Mouse (Mus musculus): ENCODE results near the gene Ankrd22. TPM values are rescaled to one million over a fixed set of nuclear protein-coding genes. Genes with fewer than 3 reads are reported as not detected.
"Not testable (repeated sequence)": the region's sequence is repeated elsewhere in the genome, so short reads cannot be mapped to it uniquely, and the experiment has no call there.

Ankrd22 gene
- under 1 TPM in 1 of 4 experiments, not detected in 3; 0.33 TPM for total RNA-seq (2022)

DNA sequence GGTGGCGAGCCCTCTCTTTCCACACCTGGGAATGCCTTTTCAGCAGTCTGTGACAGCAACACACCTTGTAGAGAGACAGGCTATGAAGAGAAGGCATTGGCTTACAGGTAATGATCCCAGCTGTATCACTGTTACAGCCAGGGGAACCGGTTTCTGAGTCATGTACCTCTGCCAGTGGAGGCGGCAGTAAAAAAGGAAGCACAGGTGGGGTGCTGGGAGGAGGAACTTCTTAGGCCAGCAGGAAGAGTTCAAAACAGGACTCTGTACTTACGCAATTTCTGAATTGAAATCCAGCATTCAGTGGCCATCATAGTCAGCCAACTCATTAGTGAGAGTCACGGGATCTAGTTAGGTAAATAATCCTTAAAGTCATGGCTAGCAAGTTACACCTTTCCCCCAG, at the start of gene Ankrd22:
Gene Ankrd22 (minus strand): TSS at position 163 of the 400 bp plus-strand sequence.
- DNase-seq (ENCODE audit: low spot score in 2 of 2): no peak

- no peak for DNase-seq (ENCODE audit: low spot score in 2 of 2)
These were observed 48.3 kb upstream of the Ankrd22 start for GRCm38 (mm10) chr19:34214136-34214535.

GRCm38 (mm10) chr19:34213251-34213645, 47.4 kb upstream of the Ankrd22 start:
- no peak for DNase-seq (ENCODE audit: low spot score in 2 of 2)

DNA sequence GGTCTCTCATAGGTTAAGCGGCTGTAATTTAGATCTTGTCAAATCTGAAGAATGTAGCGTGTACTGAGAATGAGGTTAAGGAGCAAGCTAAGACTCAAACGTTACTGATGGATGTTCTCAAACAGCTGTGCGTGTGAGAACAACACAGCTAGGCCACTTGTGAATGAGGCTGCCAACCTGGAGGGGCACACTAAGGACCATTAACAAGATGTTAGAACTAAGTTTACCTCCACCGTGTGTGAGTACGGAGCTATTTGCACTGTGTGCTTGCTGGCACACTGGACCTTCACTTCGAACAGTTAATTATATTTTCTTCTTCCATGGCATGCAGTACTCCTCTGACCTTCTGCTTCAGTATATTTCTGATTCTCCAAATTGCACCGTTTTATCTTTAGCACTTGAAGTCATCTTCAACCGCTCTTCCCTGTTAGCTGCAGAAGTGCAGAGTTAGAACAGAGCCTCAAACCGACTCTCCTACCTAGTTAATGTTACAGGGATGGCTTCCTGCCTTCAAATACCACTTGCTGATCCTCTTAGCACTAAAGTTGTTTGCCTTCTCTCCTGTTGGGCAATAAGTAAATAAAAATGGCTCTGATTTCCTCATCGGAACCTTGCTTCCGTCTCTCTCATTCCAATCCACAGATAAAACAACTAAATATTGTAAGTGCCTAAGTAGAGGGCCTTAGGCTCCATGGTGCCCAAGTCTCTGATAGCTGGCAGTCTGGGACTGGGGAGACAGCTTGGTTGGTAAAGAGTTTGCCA, 46.8 kb upstream of the Ankrd22 start:
- no peak for DNase-seq (ENCODE audit: low spot score in 2 of 2)

DNA sequence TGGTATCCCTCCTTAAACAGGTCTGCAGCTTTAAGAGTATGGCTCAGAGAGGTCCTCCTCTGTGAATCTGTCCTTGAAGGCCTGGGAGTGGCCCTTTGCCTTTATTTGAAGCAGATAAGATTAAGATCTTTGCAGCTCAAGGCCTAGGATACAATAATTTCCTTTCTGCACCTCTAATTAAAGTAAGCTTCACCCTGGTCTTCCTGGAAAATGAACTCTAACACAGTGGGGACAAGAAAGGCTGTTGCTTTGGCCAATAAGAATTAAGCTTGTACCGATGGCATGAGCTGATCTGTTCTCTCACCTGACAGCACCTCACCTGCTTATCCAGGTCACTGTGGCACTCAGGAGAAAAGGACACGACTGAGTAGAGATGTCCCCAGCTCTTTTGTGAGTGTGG, 45.0 kb upstream of the Ankrd22 start:
- DNase-seq (ENCODE audit: low spot score in 2 of 2): no peak

- DNase-seq (ENCODE audit: low spot score in 2 of 2): no peak
These were observed 44.2 kb upstream of the Ankrd22 start for GRCm38 (mm10) chr19:34209930-34210581.

DNA sequence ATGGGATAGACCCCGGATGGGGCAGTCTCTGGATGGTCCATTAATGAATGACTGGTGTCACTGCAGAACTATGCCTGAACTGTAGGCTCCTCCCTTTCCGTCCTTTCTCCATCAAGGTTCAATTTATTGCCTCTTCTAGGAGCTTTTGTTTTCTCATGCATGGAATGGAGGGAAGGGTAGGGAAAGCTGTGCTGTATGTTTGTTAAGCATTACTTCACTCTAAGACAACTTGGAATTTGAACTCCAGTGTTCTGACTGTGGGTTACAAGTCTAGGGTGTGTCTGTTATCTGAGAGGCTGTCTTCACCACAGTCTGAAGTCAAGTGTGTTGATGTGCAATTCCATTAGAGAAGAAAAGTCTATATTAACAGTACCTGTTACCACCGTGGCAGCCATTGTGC, 43.2 kb upstream of the Ankrd22 start:
- no peak for DNase-seq (ENCODE audit: low spot score in 2 of 2)

DNA sequence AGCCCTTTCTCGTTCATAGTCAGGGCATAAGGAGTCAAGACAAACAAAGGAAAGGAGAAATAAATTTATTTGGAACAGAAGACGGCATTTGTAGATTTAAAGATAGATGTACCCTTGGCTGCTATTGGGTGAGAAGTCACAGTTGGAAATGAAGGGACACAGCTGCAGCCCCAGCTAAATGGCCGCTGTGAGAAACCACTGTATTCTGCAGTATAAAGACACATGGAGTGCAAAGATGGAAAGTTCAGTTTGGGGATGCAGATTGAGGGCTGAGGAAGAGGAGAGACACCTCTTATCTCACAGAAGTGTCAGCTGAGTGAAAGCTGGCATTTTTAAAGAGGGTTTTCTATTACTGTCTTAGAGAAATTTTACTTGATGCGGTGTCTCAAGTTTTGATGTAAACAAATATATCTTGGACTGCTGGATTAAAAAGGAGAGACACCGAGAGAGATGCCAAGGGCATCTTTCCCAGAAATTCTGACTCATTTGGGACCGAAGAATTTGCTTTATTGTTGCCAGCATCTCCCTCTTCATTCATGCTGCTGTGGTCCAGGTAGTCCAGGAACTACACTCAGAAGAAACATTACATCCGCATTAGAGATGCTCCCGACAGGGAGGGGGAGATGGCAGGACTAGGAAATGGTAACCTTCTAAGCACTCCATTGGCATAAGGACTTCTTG, 41.0 kb upstream of the Ankrd22 start:
- no peak for DNase-seq (ENCODE audit: low spot score in 2 of 2)

- not testable (repeated sequence) for DNase-seq (ENCODE audit: low spot score in 2 of 2)
These were observed 40.3 kb upstream of the Ankrd22 start for GRCm38 (mm10) chr19:34206128-34206527.

DNA sequence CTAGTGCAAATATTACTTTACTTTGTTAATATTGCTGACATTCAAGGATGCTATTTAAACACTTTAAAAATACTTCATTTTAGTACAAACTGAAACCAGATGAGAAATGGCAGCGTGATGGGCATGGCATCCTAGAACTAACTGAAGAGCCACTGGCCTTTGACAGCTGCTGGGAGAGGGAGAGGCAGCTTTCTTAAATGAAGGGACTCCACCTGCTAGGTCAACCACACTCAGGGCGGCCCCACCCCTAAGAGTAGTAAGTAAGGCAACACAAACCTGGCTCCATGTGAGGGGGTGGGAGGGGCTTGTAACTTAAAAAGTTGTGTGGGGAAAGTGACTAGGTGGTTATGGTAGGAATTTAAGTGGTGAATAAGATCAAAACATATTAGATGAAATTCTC, 36.8 kb upstream of the Ankrd22 start:
- no peak for DNase-seq (ENCODE audit: low spot score in 2 of 2)

DNA sequence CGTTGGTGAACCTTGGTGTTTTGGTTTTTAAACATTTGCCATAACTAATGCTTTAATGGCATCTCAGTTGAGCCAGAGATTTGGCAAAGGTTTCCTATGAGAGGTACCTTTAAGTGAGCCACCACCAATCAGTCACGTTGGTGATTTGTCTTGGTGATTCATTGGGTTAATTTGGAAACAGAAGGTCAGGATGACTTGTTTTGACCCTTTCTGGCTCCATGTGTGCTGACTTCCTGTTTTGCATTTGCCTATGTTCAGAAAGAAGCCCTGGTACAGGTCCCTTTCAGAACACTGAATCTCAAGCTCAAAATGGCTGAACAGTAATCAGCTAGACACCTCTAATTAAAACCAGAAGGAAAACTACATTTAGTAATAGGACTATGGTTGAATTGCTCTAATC, 33.6 kb upstream of the Ankrd22 start:
- no peak for DNase-seq (ENCODE audit: low spot score in 2 of 2)

- DNase-seq (ENCODE audit: low spot score in 2 of 2): no peak
These were observed 33.0 kb upstream of the Ankrd22 start for GRCm38 (mm10) chr19:34198901-34199300.

DNA sequence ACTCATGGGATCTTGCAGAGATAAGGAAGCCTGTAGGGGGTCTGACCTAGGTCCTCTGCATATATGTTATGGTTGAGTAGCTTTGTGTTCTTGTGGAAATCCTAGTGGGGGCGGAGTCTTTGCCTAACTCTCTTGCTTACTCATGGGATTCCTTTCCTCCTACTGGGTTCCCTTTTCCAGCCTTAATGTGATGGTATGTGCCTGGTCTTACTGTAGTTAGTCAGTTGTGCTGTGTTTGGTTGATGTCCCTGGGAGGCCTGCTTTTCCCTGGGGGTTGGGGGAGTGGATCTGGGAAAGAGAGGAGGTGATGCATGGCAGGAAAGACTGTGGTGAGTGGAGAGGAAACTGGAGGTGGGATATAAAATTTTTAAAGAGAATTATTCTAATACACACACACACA, 32.2 kb upstream of the Ankrd22 start:
- no peak for DNase-seq (ENCODE audit: low spot score in 2 of 2)

GRCm38 (mm10) chr19:34195031-34195430, 29.2 kb upstream of the Ankrd22 start:
- DNase-seq (ENCODE audit: low spot score in 2 of 2): no peak

- DNase-seq (ENCODE audit: low spot score in 2 of 2): no peak
These were observed 28.4 kb upstream of the Ankrd22 start for GRCm38 (mm10) chr19:34194132-34194745.

DNA sequence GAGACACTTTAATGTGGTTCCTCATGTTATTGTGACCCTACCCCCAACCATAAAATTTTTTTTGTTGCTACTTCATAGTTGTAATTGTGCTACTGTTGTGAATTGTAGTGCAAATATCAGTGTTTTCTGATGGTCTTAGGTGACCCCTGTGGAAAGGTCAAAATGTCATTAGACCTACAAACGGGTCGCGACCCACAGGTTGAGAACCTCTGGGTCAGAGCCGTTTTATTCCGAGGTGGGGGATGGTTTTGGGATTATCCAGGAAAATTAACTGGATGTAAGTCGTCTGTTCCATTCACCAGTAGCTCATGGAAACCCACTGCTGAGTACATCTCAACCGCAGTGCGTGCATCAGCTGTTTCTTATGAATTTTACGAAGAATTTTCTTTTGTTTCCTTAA, 27.8 kb upstream of the Ankrd22 start:
- DNase-seq (ENCODE audit: low spot score in 2 of 2): no peak

DNA sequence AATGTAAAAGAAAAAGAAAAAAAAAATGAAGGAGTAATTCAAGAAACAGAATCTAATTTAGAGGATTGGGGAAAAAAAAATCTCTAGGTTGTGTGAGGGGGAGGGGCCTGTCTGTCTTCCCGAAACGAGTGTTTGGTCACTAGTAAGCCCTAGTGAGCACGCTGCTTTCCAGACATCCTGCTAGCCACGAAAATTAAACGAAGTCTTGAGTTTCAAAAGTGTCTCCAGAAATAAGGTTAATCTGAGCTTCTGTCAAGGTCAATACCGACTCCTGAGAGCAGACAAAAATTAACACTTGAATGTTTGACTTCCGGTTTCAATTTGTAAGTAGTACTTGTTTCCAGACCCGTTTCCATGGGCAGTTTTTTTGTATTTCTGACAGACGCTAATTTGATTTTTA, 27.3 kb upstream of the Ankrd22 start:
- peak in 1 of 2 experiments; percentile 26 for DNase-seq (ENCODE audit: low spot score in 2 of 2)

- DNase-seq (ENCODE audit: low spot score in 2 of 2): peak; percentile 62
These were observed 26.4 kb upstream of the Ankrd22 start, which contains the start of gene Stambpl1 for GRCm38 (mm10) chr19:34192008-34192963. TSS of gene Stambpl1 (plus strand) at chr19:34192229.

- no peak for DNase-seq (ENCODE audit: low spot score in 2 of 2)
These were observed 25.8 kb upstream of the Ankrd22 start for GRCm38 (mm10) chr19:34191645-34192007.

DNA sequence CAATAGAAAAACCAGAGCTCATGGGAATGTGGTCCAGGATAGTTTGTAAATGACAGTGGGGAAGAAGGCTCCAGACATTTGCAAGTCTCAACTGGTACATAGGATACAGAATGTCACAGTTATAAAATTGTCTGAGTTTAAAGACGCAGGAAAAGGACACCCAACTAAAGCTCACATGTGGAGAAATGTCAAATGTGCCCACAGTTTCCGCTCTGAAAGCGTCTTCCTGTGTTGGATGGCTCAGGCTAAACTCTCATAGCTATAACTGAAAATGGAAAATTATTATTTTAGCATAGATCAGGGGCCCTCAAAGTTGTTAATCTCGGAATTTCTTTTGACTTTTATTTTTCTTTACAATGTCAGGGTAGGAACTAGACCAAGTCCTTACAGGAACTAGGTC, 21.0 kb upstream of the Ankrd22 start:
- no peak for DNase-seq (ENCODE audit: low spot score in 2 of 2)

- no peak for DNase-seq (ENCODE audit: low spot score in 2 of 2)
These were observed 16.6 kb upstream of the Ankrd22 start for GRCm38 (mm10) chr19:34182490-34182889.

All from layer of hippocampus, adult 8-10 months (tissue).